Mouse (Mus musculus): Measurements from ENCODE around the gene Neurod6. TPM values are rescaled to one million over a fixed set of nuclear protein-coding genes. Genes with fewer than 3 reads are reported as not detected.
"Not testable (repeated sequence)": the region's sequence is repeated elsewhere in the genome, so short reads cannot be mapped to it uniquely, and the experiment has no call there.

The Neurod6 gene
- 100 to 1,000 TPM; 165 to 182 TPM for total RNA-seq (2021)

DNA sequence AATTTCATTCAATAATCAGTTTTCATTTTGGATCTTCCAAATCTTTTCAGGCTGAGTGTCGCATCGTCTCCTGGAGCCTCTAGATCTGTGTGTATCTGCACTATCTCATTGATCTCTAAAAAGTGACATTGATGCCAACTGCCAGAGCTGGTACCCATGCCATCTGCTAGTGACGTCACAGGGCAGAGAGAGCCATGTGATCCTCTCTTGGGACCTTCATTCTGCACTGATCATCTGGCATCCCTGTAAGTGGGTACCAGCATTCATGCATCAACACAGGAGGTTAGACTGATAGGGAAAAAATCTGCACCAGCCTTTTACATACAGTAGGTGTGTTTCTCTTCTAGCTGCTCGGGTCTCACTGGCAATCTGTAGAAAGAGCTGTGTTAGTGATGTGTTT, at the start of gene Neurod6:
TSS of gene Neurod6 (minus strand) at position 290 of the 400 bp plus-strand sequence.
- peak; percentile 67 to 72 for DNase-seq

DNA sequence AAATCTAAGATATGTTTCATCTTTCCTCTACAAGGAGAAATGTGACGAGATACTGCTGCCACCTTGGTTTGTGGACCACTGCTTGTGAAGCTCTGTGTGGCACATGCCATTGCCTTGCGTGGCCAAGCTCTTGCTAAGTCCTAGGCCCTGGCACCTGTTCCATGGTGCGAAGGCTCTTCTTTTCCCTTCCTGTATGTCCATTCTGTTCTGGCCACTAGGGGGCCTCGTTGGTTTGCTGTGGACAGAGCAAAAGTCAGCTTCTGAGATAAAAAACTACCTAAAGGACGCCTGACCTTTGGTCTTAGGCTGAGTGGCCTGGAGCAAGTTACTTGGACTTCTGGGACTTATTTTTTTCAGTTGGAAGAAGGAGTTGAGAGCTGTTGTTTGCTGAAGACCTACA, 36.1 kb upstream of the Neurod6 start:
- DNase-seq = peak; percentile 28 to 60

DNA sequence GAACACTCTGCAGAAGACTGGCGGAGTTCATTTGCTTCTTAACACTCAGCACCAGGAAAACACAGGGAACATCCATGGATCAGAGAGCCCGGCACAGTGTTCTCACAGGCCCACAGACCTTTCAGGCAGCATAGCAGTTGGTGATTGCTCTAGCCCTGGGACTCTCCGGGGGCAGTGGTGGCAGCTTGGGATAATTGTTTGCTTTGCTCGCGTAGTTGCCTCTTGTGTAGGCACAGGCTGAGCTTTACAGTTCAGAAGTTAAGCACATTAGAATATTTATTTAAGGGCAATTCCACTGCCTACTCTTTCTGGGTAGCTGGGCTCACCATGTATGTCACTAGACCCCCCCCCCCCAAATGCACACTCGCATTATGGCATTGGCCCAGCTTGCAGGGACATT, 34.4 kb upstream of the Neurod6 start:
- no peak for DNase-seq

DNA sequence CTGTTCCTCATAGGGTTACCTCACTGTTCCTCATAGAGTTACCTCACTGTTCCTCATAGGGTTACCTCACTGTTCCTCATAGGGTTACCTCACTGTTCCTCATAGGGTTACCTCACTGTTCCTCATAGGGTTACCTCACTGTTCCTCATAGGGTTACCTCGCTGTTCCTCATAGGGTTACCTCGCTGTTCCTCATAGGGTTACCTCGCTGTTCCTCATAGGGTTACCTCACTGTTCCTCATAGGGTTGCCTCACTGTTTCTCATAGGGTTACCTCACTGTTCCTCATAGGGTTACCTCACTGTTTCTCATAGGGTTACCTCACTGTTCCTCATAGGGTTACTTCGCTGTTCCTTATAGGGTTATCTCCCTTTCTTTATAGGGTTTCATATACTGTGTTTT, 29.9 kb upstream of the Neurod6 start:
- not testable (repeated sequence) for DNase-seq

DNA sequence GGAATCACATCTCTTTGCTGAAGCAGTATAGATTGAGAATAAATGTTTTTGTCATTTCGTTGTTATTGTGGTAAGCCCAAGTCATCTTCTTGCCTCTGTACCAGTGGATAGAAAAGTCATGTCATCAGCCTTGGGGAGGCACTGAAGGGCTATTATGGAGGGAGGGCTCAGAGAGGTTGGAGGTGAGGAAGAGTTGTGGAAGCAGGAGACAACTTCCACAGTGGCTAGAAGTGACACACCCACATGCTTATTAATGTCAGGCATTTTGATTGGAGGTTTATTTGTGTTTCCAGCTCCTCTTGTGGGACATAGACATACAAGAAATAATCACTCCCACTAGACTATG, 23.7 kb upstream of the Neurod6 start:
- no peak for DNase-seq

DNA sequence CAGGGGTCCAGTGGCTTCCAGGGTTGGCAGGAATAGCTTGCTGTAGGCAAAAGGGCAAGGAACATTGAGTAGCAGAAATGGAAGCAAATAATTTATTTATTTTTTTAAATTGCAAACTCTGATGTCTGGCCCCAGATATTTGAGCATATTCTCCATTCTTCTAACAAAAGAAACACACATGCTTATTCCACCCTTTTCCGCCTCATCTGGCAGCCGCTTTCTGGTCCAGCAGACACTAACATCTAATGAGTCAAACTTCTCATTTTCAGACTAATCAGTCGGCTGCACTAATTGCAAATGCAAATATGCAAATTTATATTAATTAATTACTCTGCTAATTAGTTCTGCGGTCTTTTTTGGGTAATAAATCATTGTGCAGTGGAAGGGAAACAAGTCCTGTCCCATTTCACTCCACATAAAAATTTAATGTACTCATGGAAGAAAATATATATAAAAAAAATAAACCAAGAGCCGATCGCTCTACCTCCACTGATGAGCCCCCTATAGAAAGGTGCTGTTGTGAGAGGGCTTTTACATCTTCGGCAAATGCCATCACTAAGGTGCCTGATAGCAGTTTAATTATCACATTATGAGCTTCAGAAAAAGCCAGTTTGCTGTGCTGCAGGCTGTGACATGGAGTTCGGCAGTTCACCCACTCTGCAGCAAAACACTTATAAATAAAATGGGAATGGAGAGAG, 23.1 kb upstream of the Neurod6 start:
- DNase-seq = no peak

DNA sequence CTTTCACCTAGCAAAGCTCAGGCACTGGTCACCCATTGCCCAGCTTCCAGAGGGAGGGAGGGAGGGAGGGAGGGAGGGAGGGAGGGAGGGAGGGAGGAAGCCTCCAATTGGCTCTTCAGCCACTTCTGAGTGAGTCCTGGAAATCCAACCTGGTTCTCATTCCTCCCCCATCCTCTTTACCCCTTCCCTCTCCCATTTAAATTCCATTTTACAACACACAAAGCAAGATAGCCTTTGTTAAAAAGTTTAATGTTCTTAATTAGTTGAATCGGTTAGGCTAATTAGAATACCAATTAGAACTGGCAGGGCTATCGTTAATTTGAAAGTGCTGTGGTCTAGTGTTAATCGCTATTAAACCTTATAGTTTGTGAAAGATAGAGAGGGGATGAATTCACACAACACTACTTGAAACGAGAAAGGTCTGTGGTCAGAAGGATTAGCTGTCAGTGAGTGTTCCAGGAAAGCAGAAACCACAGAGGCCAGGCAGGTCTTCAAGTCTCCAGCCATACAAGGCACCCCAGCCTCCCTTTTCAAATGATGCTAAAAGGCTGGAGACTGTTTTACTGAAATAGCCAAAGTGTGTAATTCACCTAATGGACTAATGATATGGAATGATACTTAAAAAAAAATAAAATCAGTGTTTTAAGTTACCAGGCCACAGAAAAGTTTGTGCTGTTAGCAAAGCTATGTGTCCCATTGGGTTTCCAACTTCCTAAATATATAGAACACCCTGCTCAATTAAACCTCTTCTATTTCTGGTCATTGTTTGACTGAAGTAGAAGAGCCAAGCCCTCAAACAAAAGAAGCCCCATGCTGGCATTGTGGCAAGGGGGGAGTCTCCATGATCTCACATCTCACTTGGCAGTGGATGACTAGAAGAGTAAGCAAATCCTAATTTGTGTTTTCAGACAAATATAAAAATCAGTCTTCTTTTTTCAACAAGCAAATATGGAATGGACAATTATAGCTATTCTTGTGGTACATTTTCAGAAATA, 19.6 kb upstream of the Neurod6 start:
- DNase-seq = no peak

DNA sequence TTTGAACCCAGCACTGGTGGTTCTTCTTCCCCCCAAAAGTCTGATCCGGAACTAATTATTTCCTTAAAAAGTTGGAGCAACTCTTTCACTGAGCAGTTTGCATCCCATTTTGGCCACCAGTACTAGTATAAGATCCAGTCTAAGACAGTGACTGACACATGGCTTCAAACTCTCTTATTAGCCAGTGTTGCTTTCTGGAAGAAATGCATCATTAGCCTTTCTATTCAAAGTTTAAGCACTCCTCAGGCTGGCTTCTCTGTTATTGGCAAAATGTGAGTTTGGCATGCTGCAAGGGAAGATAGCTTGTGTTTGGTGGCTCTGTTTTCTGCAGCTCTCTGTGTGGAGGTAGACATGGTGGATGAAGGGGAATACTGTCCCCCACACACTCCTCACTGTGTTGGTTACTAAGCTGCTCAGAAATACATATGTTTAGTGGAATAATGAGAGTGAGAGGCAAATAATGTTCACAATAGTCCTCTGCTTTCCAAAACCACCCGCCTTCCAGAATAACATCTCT, 9.0 kb upstream of the Neurod6 start:
- DNase-seq = no peak

DNA sequence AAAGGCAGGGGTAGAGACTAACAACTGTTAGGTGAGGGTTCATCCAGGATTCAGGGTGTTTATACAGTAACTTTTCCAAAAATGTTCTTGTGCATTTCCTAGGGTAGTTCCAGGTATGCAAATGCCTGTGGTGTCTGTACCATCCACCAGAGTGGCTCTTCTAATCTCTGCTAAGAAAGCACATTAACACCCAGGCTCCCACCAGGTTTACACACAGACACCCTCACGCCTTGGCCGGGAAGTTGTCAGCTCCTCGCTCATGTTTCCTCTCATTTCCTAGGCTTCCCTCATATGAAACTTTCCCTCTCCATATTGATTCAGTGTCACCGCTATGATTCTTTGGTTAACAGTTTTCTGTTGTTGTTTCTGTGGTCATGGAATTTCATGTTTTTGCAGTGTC, 2.4 kb upstream of the Neurod6 start:
- no peak for DNase-seq

DNA sequence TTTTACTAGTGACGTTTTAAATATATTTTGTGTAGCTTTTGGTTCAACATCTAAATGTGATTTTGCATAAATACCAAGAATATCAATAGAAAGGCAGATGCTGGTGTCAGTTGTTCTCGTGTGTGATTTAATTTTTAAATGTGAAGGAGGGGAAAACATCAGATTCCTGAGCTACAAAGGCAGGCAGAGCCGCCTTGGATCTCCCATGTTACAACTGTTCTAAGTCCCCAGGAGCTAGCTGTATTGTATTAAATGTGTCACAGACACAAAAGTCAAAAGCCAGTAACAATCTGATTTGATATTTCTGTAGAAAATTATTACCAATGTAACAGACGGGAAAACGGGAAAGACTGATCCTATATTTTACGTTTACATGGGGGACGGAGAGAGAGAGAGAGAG, 1.8 kb upstream of the Neurod6 start:
- no peak for DNase-seq

DNA sequence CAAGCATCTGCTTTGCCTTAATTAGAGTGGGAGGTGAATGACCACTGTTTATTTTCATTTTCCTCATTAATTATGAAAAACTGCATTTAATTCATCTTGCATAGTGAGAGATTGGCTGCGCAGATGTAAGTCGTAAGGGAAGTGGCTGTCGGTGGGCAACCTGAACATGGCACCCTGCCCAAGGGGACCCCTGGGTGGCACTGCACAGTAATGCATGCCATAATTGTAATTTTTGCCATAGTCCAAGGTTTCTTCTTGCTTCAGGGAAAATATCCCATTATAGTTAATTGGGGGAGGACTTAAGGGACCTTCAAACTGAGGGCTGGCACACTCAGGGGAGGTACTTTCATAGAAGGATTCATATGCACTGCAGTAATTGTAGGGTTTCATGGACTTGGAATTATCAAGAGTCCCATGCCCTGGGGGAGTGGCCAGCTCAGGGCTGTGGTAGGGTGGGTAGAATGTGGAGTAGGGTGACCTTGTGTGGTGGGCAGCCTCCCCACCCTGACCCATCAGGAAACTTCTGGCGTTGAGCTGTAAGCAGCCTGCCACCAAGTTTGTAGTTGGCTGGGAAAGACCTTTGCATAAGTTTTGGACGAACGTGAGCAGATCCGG, 2.4 kb downstream of the Neurod6 start:
- no peak for DNase-seq

DNA sequence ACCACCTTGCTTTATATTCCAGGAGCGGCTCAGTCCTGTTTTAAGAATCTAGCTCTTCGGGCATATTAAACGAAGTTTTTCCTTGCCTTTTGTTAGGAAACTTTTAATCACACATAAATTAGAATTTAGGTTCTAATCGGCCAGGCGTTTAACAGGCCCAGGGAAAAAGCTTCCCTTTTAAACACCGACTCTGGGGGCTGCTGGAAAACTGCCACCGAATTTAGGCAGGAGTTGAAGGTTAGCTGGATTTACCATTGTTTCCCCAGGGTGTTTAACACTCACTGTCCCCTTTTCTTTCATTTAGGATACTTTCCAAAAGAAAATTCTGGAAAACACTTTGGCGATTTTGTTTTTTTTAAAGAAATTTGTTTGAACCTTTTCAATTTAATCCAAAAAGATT, 3.7 kb downstream of the Neurod6 start:
- no peak for DNase-seq

DNA sequence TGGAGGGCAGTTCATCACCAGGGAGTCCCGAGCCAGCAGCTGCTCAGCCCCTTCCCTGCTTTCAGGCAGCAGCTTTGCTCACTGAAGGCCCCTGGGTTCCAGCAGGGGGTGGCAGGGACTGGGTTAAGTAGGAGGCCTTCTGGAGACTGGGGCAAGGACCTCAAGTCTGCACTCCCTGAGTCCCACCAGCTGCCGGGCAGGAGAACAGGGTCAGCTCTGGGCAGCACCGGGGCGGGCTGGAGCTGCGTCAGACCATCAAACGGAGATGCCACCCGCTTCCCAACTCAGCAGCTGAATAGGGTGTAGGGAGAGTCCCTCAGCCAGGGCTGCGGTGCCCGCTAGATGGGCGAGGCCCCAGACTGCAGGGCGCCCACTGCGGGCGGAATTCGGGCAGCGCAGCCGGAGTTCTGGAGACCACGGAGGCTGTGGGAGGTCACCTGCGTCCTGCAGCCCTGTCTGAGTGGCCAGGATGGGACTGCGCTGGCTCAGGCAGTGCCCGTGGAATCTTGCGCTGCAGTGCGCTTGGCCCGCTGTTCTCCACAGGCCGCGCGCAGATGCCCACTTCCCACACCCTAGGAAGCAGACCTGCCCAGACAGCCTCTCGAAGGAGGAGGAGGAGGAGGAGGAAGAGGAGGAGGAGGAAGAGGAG, 4.3 kb downstream of the Neurod6 start:
- peak; percentile 47 to 49 for DNase-seq

DNA sequence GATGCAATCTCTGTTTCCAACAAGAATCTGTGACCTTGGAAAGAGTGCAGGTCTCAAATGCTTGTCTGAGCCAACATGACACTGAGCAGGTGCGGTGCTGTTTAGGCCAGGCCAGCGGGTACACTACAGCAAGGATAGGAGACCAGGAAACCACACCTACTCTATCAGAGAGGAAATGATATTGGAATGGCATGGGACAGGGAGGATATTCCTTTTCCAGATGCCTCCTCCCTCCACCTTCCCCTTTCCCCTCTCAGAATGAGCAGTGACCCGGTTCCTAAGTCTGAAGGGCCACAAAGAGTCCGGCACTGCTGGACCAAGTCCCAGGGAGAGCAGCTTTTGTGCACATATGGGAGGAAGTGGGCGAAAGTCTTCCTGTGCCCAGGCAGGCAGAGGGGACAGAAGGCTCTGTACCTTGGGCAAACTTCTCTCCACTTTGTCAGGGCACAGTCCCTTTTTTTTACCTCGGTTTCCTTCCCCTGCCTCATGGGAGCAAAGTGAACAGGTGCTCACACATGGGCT, 4.9 kb downstream of the Neurod6 start:
- DNase-seq = no peak

DNA sequence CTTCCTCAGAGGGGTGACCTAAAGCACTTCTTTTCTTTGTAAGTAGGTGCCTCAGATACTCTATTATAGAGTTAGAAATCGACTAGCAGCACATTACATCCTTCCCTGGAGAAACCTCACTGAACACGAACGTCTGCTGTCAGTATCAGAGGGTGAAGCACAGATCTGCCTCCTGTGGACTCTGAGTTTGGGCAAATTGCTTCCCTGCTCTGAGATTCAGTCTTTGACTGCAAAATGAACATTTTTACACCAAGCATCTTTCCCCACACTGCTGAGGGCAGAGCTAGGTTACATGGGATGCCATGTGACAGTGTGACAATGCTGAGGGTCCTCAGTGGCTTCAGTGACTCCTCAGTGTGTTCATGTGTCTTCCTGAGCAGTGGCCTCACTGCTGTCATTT, 13.3 kb downstream of the Neurod6 start:
- DNase-seq = no peak

DNA sequence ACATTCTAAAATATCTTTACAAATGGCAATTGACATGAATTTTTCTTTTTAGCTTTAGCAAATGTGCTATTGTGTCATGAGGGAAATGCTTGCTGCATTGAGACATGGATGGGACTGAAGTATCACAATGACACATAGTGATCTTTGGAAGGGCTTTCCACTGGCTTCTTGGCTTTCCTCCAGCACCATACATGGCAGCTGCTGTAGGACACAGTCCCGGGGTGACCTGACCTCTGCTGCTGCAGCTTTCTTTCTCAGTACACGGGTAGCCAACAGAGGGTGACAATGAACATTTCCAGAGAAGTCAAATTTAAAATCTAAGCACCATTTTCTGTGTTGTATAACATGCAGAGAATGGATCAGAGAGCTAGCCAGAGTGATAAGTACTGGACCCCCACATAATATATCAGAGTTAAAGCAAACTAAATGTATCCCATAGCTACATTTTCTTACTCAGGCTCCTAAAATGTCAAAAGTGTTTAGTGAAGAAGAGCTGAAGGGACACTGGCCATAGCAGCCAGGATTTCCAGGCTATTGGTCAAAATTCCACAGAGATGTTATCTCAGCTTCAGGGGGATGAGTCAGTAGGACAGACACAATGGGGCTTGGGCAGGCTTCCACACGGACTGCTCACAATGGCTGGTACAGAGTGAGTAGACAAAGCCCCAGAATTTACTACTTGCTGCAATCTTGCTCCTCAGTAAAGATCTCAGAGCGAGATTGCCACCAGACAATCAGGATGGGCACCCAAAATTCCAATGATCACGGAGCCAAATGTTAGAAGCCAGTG, 19.7 kb downstream of the Neurod6 start:
- no peak for DNase-seq

DNA sequence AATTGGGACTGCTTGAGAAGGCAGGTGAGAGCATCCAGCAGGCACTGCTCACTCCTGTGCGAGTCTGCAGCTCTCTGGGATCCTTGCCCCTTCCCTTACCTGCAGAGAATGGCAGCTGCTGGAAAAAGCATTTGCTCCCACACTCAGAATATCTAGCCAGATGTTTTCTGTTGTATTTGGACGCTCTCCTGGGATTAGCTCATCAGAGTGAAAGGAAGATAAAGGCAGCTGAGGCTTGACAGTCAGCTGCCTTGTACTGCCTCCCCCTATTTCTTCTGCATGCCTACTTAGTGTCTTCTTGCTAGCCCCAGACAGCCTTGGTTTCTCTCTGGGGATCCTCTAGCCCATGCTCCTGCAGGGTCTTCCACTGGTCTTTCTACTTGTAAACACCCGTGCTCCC, 31.1 kb downstream of the Neurod6 start:
- no peak for DNase-seq

DNA sequence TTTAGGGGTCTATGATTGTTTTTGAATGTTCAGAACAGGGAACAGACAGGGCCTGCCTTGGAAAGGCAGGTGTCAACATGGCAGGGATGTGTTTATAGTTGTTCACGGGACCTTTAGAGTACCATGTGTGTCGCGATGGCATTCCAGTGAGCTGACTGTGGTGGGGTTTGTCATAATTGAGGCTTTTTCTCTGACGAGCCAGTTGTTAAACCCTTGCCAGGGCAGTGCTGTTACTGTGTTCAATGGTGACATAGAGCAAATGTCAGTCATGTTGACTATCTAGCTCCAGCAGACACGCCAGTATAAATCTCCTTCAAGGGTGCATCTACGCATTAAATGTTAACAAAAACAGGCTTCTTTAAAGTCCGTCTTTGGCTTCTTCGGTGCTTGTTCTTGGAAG, 31.5 kb downstream of the Neurod6 start:
- DNase-seq = no peak

DNA sequence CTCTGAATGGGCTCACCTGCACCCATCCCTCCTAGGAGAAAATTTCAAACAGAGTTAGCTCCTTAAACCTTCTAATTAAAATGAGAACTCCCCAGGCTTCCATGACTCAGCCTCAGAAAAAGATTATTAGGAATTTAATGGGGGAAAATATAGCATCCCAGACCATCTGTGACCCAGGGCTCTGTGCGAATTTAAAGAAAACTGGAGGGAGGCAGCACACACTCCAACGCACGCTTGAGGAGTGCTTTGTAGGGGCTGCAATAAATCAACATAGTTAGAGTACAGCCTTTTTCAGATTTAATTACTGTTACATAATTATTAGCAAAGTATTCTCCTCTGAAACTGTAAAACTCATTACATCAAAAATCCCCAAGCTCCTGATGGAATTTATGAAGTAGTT, 32.2 kb downstream of the Neurod6 start:
- DNase-seq = no peak

DNA sequence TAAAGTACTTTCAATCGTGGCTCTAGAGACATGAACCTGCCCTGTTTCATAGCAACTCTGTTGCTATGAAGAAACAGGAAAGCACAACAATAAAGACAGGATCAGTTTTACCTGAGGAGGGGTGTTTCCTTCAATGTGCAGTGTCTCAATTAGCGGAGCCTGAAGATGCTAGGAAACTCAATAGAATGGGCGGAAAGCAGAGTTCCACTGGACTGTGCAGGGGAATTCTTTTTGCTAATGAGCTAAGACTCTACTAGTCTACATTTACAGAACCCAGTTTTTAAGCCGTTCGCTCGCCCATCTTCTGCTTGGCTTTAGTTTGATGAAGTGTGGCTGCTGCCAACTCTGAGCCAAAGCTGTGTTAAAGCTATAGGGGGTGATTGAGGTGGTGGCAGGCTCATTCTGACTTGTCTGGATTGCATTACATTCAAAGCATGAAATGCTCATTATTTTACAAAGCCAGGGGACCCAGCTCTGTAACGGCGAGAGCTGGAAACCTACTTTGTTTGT, 33.2 kb downstream of the Neurod6 start:
- DNase-seq = no peak

Measured in layer of hippocampus, postnatal 36 days (tissue).